Mouse (Mus musculus) liver, embryonic 14.5 days (tissue): ENCODE results near the gene Ywhab.

ENCODE experiments used
- CTCF ChIP-seq: IDR thresholded peaks from 2 replicates; pipeline ENCODE4 v1.5.1; 2016; ENCODE audit warnings: antibody characterized with exemption, low read depth, control low read depth
- EP300 ChIP-seq: IDR thresholded peaks from 2 replicates; pipeline ENCODE4 v1.6.1; 2016; ENCODE audit warnings: antibody characterized with exemption, low read depth

DNA sequence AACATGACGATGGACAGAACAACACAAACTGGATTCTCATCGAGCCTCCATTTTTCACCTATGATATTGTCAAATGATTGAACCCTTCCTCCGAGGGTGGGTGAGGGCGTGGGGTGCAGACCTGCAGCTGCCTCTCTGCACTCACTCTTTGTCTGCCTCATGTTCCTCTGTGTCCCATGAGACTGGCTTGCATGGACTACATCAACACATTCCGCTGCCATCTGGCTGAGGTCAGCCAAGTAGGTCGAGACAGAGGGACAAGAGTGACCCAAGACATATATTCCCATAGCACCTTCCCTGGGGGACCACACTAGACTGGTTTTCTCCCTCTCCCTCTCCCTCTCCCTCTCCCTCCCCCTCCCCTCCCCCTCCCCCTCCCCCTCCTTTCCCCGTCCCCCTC lies 18.3 kb upstream of the Ywhab start:
- TF ChIP-seq CTCF (no peak), EP300 (no peak)
